Mouse (Mus musculus): ENCODE data around the gene Tomt. TPM values are rescaled to one million over a fixed set of nuclear protein-coding genes. Genes with fewer than 3 reads are reported as not detected.

Gene Tomt
- polyA plus RNA-seq, 1 experiment from 2014 or later: 0.10 TPM

GRCm38 (mm10) chr7:101871296-101871695 lies 34.9 kb downstream of the Tomt start:
- no peaks in the 10 kb centered on the region for H3K27me3 ChIP-seq (ENCODE audit: control insufficient read depth, insufficient read depth, low read length)
- no peaks in the 10 kb centered on the region for H3K36me3 ChIP-seq (ENCODE audit: control insufficient read depth, insufficient read depth, low read length)
- H3K4me3 ChIP-seq (ENCODE audit: low read depth, low read length): no peak overlapping the region
- peak overlapping the region; percentile 68 for H3K27ac ChIP-seq (ENCODE audit: low read depth, low read length)
- peaks cover 3% of the 10 kb centered on the region; the same call in 1 of the 2 replicates for H3K4me1 ChIP-seq (ENCODE audit: control insufficient read depth, insufficient read depth, low read length)
- H3K9me3 ChIP-seq (replicated peaks; ENCODE audit: control insufficient read depth, low read length): no peaks in the 10 kb centered on the region
- 59% methylated on average over 3 of the region's 3 CpGs for WGBS (ENCODE audit: insufficient replicate concordance)
- H3K9ac ChIP-seq (ENCODE audit: low read depth, low read length): no peak overlapping the region
- ATAC-seq (replicated peaks; ENCODE audit: insufficient number of reproducible peaks, low FRiP score, low TSS enrichment): peak; percentile 43; the same call in 1 of the 2 replicates
- H3K4me2 ChIP-seq: peak overlapping the region; percentile 11; the same call in 1 of the 2 replicates

- Histone ChIP-seq H3K4me1 (ENCODE audit: control insufficient read depth, insufficient read depth, low read length) (peaks cover 3% of the 10 kb centered on the region; the same call in 1 of the 2 replicates), H3K4me3 (ENCODE audit: low read depth, low read length) (no peak within 1 kb of the TSS), H3K9me3 (replicated peaks; ENCODE audit: control insufficient read depth, low read length) (no peaks in the 10 kb centered on the region), H3K9ac (ENCODE audit: low read depth, low read length) (no peak within 1 kb of the TSS), H3K27ac (ENCODE audit: low read depth, low read length) (peak within 1 kb of the TSS; percentile 68), H3K36me3 (ENCODE audit: control insufficient read depth, insufficient read depth, low read length) (no peaks in the 10 kb centered on the region), H3K27me3 (ENCODE audit: control insufficient read depth, insufficient read depth, low read length) (no peaks in the 10 kb centered on the region), H3K4me2 (peak within 1 kb of the TSS; percentile 11; the same call in 1 of the 2 replicates)
- no peak for ATAC-seq (replicated peaks; ENCODE audit: insufficient number of reproducible peaks, low FRiP score, low TSS enrichment)
- WGBS (ENCODE audit: insufficient replicate concordance): 71% methylated on average over 2 of the region's 2 CpGs
Measured at GRCm38 (mm10) chr7:101870629-101871028, 35.5 kb downstream of the Tomt start, which contains the start of gene Folr1. Folr1 (minus strand) TSS chr7:101870788.

- H3K4me3 ChIP-seq (ENCODE audit: low read depth, low read length): no peak overlapping the region
- H3K27me3 ChIP-seq (ENCODE audit: control insufficient read depth, insufficient read depth, low read length): no peaks in the 10 kb centered on the region
- no peak overlapping the region for H3K9ac ChIP-seq (ENCODE audit: low read depth, low read length)
- no peaks in the 10 kb centered on the region for H3K9me3 ChIP-seq (replicated peaks; ENCODE audit: control insufficient read depth, low read length)
- ATAC-seq (replicated peaks; ENCODE audit: insufficient number of reproducible peaks, low FRiP score, low TSS enrichment): no peak
- H3K4me1 ChIP-seq (ENCODE audit: control insufficient read depth, insufficient read depth, low read length): peaks cover 3% of the 10 kb centered on the region; the same call in 1 of the 2 replicates
- H3K27ac ChIP-seq (ENCODE audit: low read depth, low read length): 0 out of 2 replicates have a peak overlapping the region, but pooled peaks have one; percentile 1
- 67% methylated on average over 7 of the region's 7 CpGs for WGBS (ENCODE audit: insufficient replicate concordance)
- H3K36me3 ChIP-seq (ENCODE audit: control insufficient read depth, insufficient read depth, low read length): no peaks in the 10 kb centered on the region
- H3K4me2 ChIP-seq: no peak overlapping the region
Measured at GRCm38 (mm10) chr7:101869163-101869500, 37.0 kb downstream of the Tomt start.

GRCm38 (mm10) chr7:101868241-101869162 lies 37.7 kb downstream of the Tomt start:
- Histone ChIP-seq H3K36me3 (ENCODE audit: control insufficient read depth, insufficient read depth, low read length) (no peaks in the 10 kb centered on the region), H3K4me2 (no peak overlapping the region), H3K27ac (ENCODE audit: low read depth, low read length) (0 out of 2 replicates have a peak overlapping the region, but pooled peaks have one; percentile 1), H3K4me1 (ENCODE audit: control insufficient read depth, insufficient read depth, low read length) (peaks cover 3% of the 10 kb centered on the region; the same call in 1 of the 2 replicates), H3K27me3 (ENCODE audit: control insufficient read depth, insufficient read depth, low read length) (no peaks in the 10 kb centered on the region), H3K4me3 (ENCODE audit: low read depth, low read length) (no peak overlapping the region), H3K9me3 (replicated peaks; ENCODE audit: control insufficient read depth, low read length) (no peaks in the 10 kb centered on the region), H3K9ac (ENCODE audit: low read depth, low read length) (no peak overlapping the region)
- WGBS (ENCODE audit: insufficient replicate concordance): 69% methylated on average over 13 of the region's 13 CpGs
- peak; percentile 32; the same call in 1 of the 2 replicates for ATAC-seq (replicated peaks; ENCODE audit: insufficient number of reproducible peaks, low FRiP score, low TSS enrichment)

- Histone ChIP-seq H3K36me3 (ENCODE audit: control insufficient read depth, insufficient read depth, low read length) (no peaks in the 10 kb centered on the region), H3K27me3 (ENCODE audit: control insufficient read depth, insufficient read depth, low read length) (no peaks in the 10 kb centered on the region), H3K4me2 (no peak overlapping the region), H3K27ac (ENCODE audit: low read depth, low read length) (no peak overlapping the region), H3K9ac (ENCODE audit: low read depth, low read length) (no peak overlapping the region), H3K4me3 (ENCODE audit: low read depth, low read length) (no peak overlapping the region), H3K4me1 (ENCODE audit: control insufficient read depth, insufficient read depth, low read length) (peaks cover 3% of the 10 kb centered on the region; the same call in 1 of the 2 replicates), H3K9me3 (replicated peaks; ENCODE audit: control insufficient read depth, low read length) (no peaks in the 10 kb centered on the region)
- 92% methylated on average over 4 of the region's 4 CpGs for WGBS (ENCODE audit: insufficient replicate concordance)
- no peak for ATAC-seq (replicated peaks; ENCODE audit: insufficient number of reproducible peaks, low FRiP score, low TSS enrichment)
Measured at GRCm38 (mm10) chr7:101867482-101867881, 38.7 kb downstream of the Tomt start.

- WGBS (ENCODE audit: insufficient replicate concordance): 75% methylated on average over 11 of the region's 11 CpGs
- Histone ChIP-seq H3K4me3 (ENCODE audit: low read depth, low read length) (no peak overlapping the region), H3K4me2 (no peak overlapping the region), H3K36me3 (ENCODE audit: control insufficient read depth, insufficient read depth, low read length) (no peaks in the 10 kb centered on the region), H3K9me3 (replicated peaks; ENCODE audit: control insufficient read depth, low read length) (no peaks in the 10 kb centered on the region), H3K27me3 (ENCODE audit: control insufficient read depth, insufficient read depth, low read length) (no peaks in the 10 kb centered on the region), H3K9ac (ENCODE audit: low read depth, low read length) (no peak overlapping the region), H3K4me1 (ENCODE audit: control insufficient read depth, insufficient read depth, low read length) (peaks cover 3% of the 10 kb centered on the region; the same call in 1 of the 2 replicates), H3K27ac (ENCODE audit: low read depth, low read length) (no peak overlapping the region)
- no peak for ATAC-seq (replicated peaks; ENCODE audit: insufficient number of reproducible peaks, low FRiP score, low TSS enrichment)
Measured at GRCm38 (mm10) chr7:101866491-101867265, 39.5 kb downstream of the Tomt start.

GRCm38 (mm10) chr7:101863415-101863814 lies 42.7 kb downstream of the Tomt start, which contains the start of gene Anapc15:
Anapc15 (plus strand) TSS chr7:101863715.
- no peak within 1 kb of the TSS for H3K4me2 ChIP-seq
- H3K27me3 ChIP-seq (ENCODE audit: control insufficient read depth, insufficient read depth, low read length): no peaks in the 10 kb centered on the region
- no peaks in the 10 kb centered on the region for H3K36me3 ChIP-seq (ENCODE audit: control insufficient read depth, insufficient read depth, low read length)
- ATAC-seq (replicated peaks; ENCODE audit: insufficient number of reproducible peaks, low FRiP score, low TSS enrichment): no peak
- H3K9ac ChIP-seq (ENCODE audit: low read depth, low read length): no peak within 1 kb of the TSS
- no peak within 1 kb of the TSS for H3K4me3 ChIP-seq (ENCODE audit: low read depth, low read length)
- no peaks in the 10 kb centered on the region for H3K9me3 ChIP-seq (replicated peaks; ENCODE audit: control insufficient read depth, low read length)
- H3K4me1 ChIP-seq (ENCODE audit: control insufficient read depth, insufficient read depth, low read length): no peaks in the 10 kb centered on the region
- 64% methylated on average over 3 of the region's 3 CpGs for WGBS (ENCODE audit: insufficient replicate concordance)
- H3K27ac ChIP-seq (ENCODE audit: low read depth, low read length): no peak within 1 kb of the TSS

- no peaks in the 10 kb centered on the region for H3K36me3 ChIP-seq (ENCODE audit: control insufficient read depth, insufficient read depth, low read length)
- no peaks in the 10 kb centered on the region for H3K27me3 ChIP-seq (ENCODE audit: control insufficient read depth, insufficient read depth, low read length)
- H3K4me3 ChIP-seq (ENCODE audit: low read depth, low read length): no peak overlapping the region
- no peak overlapping the region for H3K4me2 ChIP-seq
- no peaks in the 10 kb centered on the region for H3K9me3 ChIP-seq (replicated peaks; ENCODE audit: control insufficient read depth, low read length)
- H3K4me1 ChIP-seq (ENCODE audit: control insufficient read depth, insufficient read depth, low read length): no peaks in the 10 kb centered on the region
- 57% methylated on average over 3 of the region's 3 CpGs for WGBS (ENCODE audit: insufficient replicate concordance)
- no peak overlapping the region for H3K9ac ChIP-seq (ENCODE audit: low read depth, low read length)
- H3K27ac ChIP-seq (ENCODE audit: low read depth, low read length): no peak overlapping the region
- ATAC-seq (replicated peaks; ENCODE audit: insufficient number of reproducible peaks, low FRiP score, low TSS enrichment): no peak
Measured at GRCm38 (mm10) chr7:101862291-101862690, 43.9 kb downstream of the Tomt start.

Measured in heart, embryonic 11.5 days (tissue).